Mouse (Mus musculus) monocyte, adult 59 days (primary cell): ENCODE results near the gene Dnmt3c. TPM values are rescaled to one million over a fixed set of nuclear protein-coding genes. Genes with fewer than 3 reads are reported as not detected.

Experiments
- total RNA-seq, 2 experiments: library from RNA; stranded (reverse); gene quantifications; one replicate each; pipeline ENCODE4 v1.2.4; 2023

Dnmt3c gene
- not detected for total RNA-seq

DNA sequence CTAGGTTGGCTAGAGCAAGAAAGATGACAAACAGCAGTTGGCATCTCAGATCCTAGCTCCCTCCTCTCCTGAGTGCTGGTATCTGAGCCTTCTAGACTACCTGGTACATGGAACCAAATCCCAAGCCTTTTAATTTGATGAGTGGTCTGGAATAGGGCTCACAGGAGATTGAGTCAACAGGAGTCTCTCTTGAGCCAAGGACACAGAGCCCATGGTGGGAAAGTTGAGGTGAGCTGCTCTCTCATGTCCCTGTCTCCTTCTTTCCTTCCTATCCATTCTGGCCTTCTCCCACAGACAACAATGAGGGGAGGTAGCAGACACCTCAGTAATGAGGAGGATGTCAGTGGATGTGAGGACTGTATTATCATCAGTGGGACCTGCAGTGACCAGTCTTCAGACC lies at the start of gene Dnmt3c:
TSS of gene Dnmt3c (plus strand) at position 301 of the 400 bp plus-strand sequence.

GRCm38 (mm10) chr2:153649298-153650013 lies 47.0 kb upstream of the Dnmt3c start, which contains the start of gene Dnmt3b:
TSS of gene Dnmt3b (plus strand) at chr2:153649450.

GRCm38 (mm10) chr2:153740500-153741436 lies 44.3 kb downstream of the Dnmt3c start, which contains the start of gene Mapre1:
TSS of gene Mapre1 (plus strand) at chr2:153741274.

Other genes with a start within 250 kb of the Dnmt3c start
- gene 4930404H24Rik, start 203.9 kb upstream of the Dnmt3c start, total RNA-seq, result not detected
- 1 to 10 TPM; 3.9 to 6.7 TPM for gene Nol4l, start 166.7 kb upstream of the Dnmt3c start, total RNA-seq
- gene Commd7, start 63.9 kb upstream of the Dnmt3c start, total RNA-seq, result 10 to 100 TPM; 40.0 to 44.8 TPM
- 1 to 10 TPM; 4.0 to 6.3 TPM for gene Dnmt3b, start 47.2 kb upstream of the Dnmt3c start, total RNA-seq
- 100 to 1,000 TPM; 121 to 123 TPM for gene Mapre1, start 44.6 kb downstream of the Dnmt3c start, total RNA-seq
- under 1 TPM in 1 of 2 experiments, not detected in 1; 0.50 TPM for gene Efcab8, start 83.3 kb downstream of the Dnmt3c start, total RNA-seq
- gene Sun5, start 174.4 kb downstream of the Dnmt3c start, total RNA-seq, result not detected
- gene Bpifb2, start 178.4 kb downstream of the Dnmt3c start, total RNA-seq, result not detected
- not detected for gene Bpifb6, start 203.7 kb downstream of the Dnmt3c start, total RNA-seq
- not detected for gene Bpifb3, start 221.6 kb downstream of the Dnmt3c start, total RNA-seq
- not detected for gene Bpifb4, start 241.6 kb downstream of the Dnmt3c start, total RNA-seq